ENCODE assay signal across 12 mouse cellular contexts in the genomic region with DNA sequence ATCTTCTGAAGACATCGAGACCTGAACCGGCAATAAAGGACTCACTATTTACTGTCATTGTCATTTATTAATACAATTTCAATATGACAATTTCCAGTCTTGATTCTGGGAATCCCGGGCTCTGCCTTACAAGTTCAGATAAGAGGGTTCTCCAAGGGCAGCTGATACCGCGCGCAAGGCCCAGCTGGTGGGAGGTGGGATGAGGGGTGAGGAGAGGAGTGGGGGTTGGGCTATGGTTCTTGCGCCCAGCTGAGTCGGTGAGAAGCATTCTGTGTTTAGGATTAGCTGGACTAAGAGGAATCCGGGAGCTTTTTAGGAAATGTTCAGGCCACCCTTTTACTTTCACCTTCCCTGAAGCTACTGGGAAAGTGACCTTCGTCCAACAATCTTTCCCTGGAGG.
A peak's percentile ranks its signal among the peaks of the same experiment; 100 is the strongest.
DNase-seq lines count a peak whose midpoint lies in the region; ATAC-seq and TF ChIP-seq lines count a peak whose summit lies in the region.
"Had no signal": no experiment of that assay in that cellular context is flagged by ENCODE, and none has a peak within 500 bp of the region (broad histone marks: within the 10 kb centered on the region; RNA-seq: fewer than 3 reads in every experiment).

No protein-coding gene starts in this region.

- H3K9me3 ChIP-seq in heart, embryonic 10.5 days: no peaks in the 10 kb centered on the region
- no peaks in the 10 kb centered on the region for H3K9me3 ChIP-seq in midbrain, embryonic 10.5 days (replicated peaks)
- no peaks in the 10 kb centered on the region for H3K9me3 ChIP-seq in midbrain, postnatal 0 days (ENCODE audit: low read length)
- H3K9me3 ChIP-seq in intestine, embryonic 14.5 days (ENCODE audit: control insufficient read depth, low read length): no peaks in the 10 kb centered on the region
- no peaks in the 10 kb centered on the region for H3K9me3 ChIP-seq in liver, postnatal 0 days (ENCODE audit: low read length)

- WGBS in heart, embryonic 10.5 days: 3% methylated on average over 10 of the region's 10 CpGs
- 6% methylated on average over 10 of the region's 10 CpGs for WGBS in midbrain, embryonic 10.5 days
- WGBS in midbrain, postnatal 0 days: 12% methylated on average over 10 of the region's 10 CpGs
- 22% methylated on average over 10 of the region's 10 CpGs for WGBS in intestine, embryonic 14.5 days
- 10% methylated on average over 10 of the region's 10 CpGs for WGBS in liver, postnatal 0 days (ENCODE audit: insufficient replicate concordance)

- peak overlapping the region; percentile 41 for H3K4me3 ChIP-seq in heart, embryonic 10.5 days
- H3K4me3 ChIP-seq in midbrain, embryonic 10.5 days: peak overlapping the region; percentile 34
- no peak overlapping the region for H3K4me3 ChIP-seq in midbrain, postnatal 0 days (ENCODE audit: low read depth, low read length)
- no peak overlapping the region for H3K4me3 ChIP-seq in intestine, embryonic 14.5 days (ENCODE audit: low read depth, low read length)
- H3K4me3 ChIP-seq in liver, postnatal 0 days (ENCODE audit: low read depth, low read length): no peak overlapping the region
- H3K4me3 ChIP-seq: gastrocnemius, adult 2 months had no signal

- H3K36me3 ChIP-seq in heart, embryonic 10.5 days: no peaks in the 10 kb centered on the region
- no peaks in the 10 kb centered on the region for H3K36me3 ChIP-seq in midbrain, embryonic 10.5 days
- no peaks in the 10 kb centered on the region for H3K36me3 ChIP-seq in midbrain, postnatal 0 days (ENCODE audit: insufficient read depth, low read length)
- no peaks in the 10 kb centered on the region for H3K36me3 ChIP-seq in intestine, embryonic 14.5 days (ENCODE audit: control insufficient read depth, insufficient read depth, low read length)
- no peaks in the 10 kb centered on the region for H3K36me3 ChIP-seq in liver, postnatal 0 days (replicated peaks; ENCODE audit: insufficient read depth, low read length)

- H3K4me1 ChIP-seq in heart, embryonic 10.5 days: peaks cover 54% of the 10 kb centered on the region
- peaks cover 55% of the 10 kb centered on the region for H3K4me1 ChIP-seq in midbrain, embryonic 10.5 days
- no peaks in the 10 kb centered on the region for H3K4me1 ChIP-seq in midbrain, postnatal 0 days (ENCODE audit: insufficient read depth, low read length)
- peaks cover 37% of the 10 kb centered on the region for H3K4me1 ChIP-seq in intestine, embryonic 14.5 days (replicated peaks; ENCODE audit: control insufficient read depth, insufficient read depth, low read length)
- no peaks in the 10 kb centered on the region; the same call in 1 of the 2 replicates for H3K4me1 ChIP-seq in liver, postnatal 0 days (ENCODE audit: insufficient read depth)

- H3K9ac ChIP-seq in midbrain, postnatal 0 days (replicated peaks; ENCODE audit: low read length, poor library complexity, severe bottlenecking): no peak overlapping the region
- H3K9ac ChIP-seq in intestine, embryonic 14.5 days (ENCODE audit: low read length): no peak overlapping the region
- H3K9ac ChIP-seq in liver, postnatal 0 days (replicated peaks): no peak overlapping the region
- H3K9ac ChIP-seq: hindbrain, embryonic 14.5 days had no signal

- intact Hi-C loops in heart, postnatal 14 days (cut with DNase I): no loop called here

- no peaks in the 10 kb centered on the region for H3K27me3 ChIP-seq in heart, embryonic 10.5 days (ENCODE audit: insufficient read depth, poor library complexity, severe bottlenecking)
- peaks cover 70% of the 10 kb centered on the region for H3K27me3 ChIP-seq in midbrain, embryonic 10.5 days (ENCODE audit: low read depth, poor library complexity, severe bottlenecking)
- H3K27me3 ChIP-seq in midbrain, postnatal 0 days (ENCODE audit: insufficient read depth, low read length): peaks cover 32% of the 10 kb centered on the region
- no peaks in the 10 kb centered on the region; the same call in 1 of the 2 replicates for H3K27me3 ChIP-seq in intestine, embryonic 14.5 days (replicated peaks; ENCODE audit: control insufficient read depth, insufficient read depth, low read length)
- H3K27me3 ChIP-seq in liver, postnatal 0 days (ENCODE audit: insufficient read depth, low read length): peaks cover 41% of the 10 kb centered on the region

- H3K4me2 ChIP-seq in midbrain, postnatal 0 days (ENCODE audit: low read depth, low read length, poor library complexity, severe bottlenecking): no peak overlapping the region
- H3K4me2 ChIP-seq in intestine, embryonic 14.5 days (ENCODE audit: low read length): peak overlapping the region; percentile 16; the same call in 1 of the 2 replicates
- H3K4me2 ChIP-seq in liver, postnatal 0 days (ENCODE audit: low read depth, low read length): peak overlapping the region; percentile 48; the same call in 1 of the 2 replicates
- H3K4me2 ChIP-seq: hindbrain, embryonic 14.5 days had no signal

- DNase-seq in heart, embryonic 10.5 days (ENCODE audit: low spot score): no peak
- DNase-seq in heart, postnatal 14 days: no peak
- peak; percentile 37 for DNase-seq in midbrain, embryonic 10.5 days (ENCODE audit: low spot score)
- DNase-seq in midbrain, postnatal 0 days (ENCODE audit: low spot score): no peak
- no peak for DNase-seq in intestine, embryonic 14.5 days (ENCODE audit: low spot score)
- no peak for DNase-seq in liver, postnatal 0 days
- no peak for DNase-seq in yolk sac, embryonic 10.5 days (ENCODE audit: low spot score)
- DNase-seq: cerebellum, postnatal 14 days; gastrocnemius, adult 2 months had no signal

- TF ChIP-seq CTCF in midbrain, postnatal 0 days (IDR thresholded peaks at IDR 0.05): no peak
- no peak for TF ChIP-seq CTCF in liver, postnatal 0 days (IDR thresholded peaks at IDR 0.05; ENCODE audit: low read depth)

- H3K27ac ChIP-seq in heart, embryonic 10.5 days: peak overlapping the region; percentile 71
- H3K27ac ChIP-seq in midbrain, embryonic 10.5 days (replicated peaks): no peak overlapping the region
- no peak overlapping the region for H3K27ac ChIP-seq in midbrain, postnatal 0 days (ENCODE audit: low read depth, low read length)
- no peak overlapping the region for H3K27ac ChIP-seq in intestine, embryonic 14.5 days (ENCODE audit: low read depth)
- no peak overlapping the region for H3K27ac ChIP-seq in liver, postnatal 0 days (ENCODE audit: low read depth)
- H3K27ac ChIP-seq: gastrocnemius, adult 2 months; hindbrain, embryonic 14.5 days; kidney, postnatal 0 days had no signal

- no peak for ATAC-seq in midbrain, postnatal 0 days (ENCODE audit: low FRiP score)
- no peak for ATAC-seq in intestine, embryonic 14.5 days (replicated peaks; ENCODE audit: low FRiP score, low TSS enrichment, low read depth)
- ATAC-seq in liver, postnatal 0 days: no peak
- no peak for ATAC-seq in cerebellum, adult (ENCODE audit: insufficient number of reproducible peaks, low FRiP score, low TSS enrichment)

- TF ChIP-seq EP300 in liver, postnatal 0 days (IDR thresholded peaks at IDR 0.05; ENCODE audit: low read depth): no peak

Comparison
In these comparisons a context has a peak if more than half of its experiments do, and no peak if none do; other contexts are left out.
1. H3K4me3 ChIP-seq: peak in heart, embryonic 10.5 days (single experiment) and midbrain, embryonic 10.5 days (single experiment); none in midbrain, postnatal 0 days (single experiment), intestine, embryonic 14.5 days (single experiment) and liver, postnatal 0 days (single experiment).